ENCODE assay signal across 26 mouse cellular contexts in genomic region chr9:119160689-119161088, GRCm38 (mm10). TPM values are rescaled to one million over a fixed set of nuclear protein-coding genes. Genes with fewer than 3 reads are reported as not detected.
DNase-seq lines count a peak whose midpoint lies in the region; ATAC-seq and TF ChIP-seq lines count a peak whose summit lies in the region.
"Had no signal": no experiment of that assay in that cellular context is flagged by ENCODE, and none has a peak within 500 bp of the region (broad histone marks: within the 10 kb centered on the region; RNA-seq: fewer than 3 reads in every experiment).

No protein-coding gene starts in this region.

- no peaks in the 10 kb centered on the region for H3K9me3 ChIP-seq in kidney, postnatal 0 days (replicated peaks; ENCODE audit: low read length)
- H3K9me3 ChIP-seq in embryonic facial prominence, embryonic 10.5 days: no peaks in the 10 kb centered on the region
- H3K9me3 ChIP-seq: embryonic facial prominence, embryonic 15.5 days; heart, embryonic 15.5 days; hindbrain, embryonic 10.5 days; limb, embryonic 13.5 days; midbrain, embryonic 15.5 days had no signal

- intact Hi-C loops in left cerebral cortex, adult 2 months (cut with DNase I): no loop called here

- no peak for TF ChIP-seq CTCF in kidney, postnatal 0 days (IDR thresholded peaks at IDR 0.05; ENCODE audit: low read depth)
- no peak for TF ChIP-seq CTCF in left cerebral cortex, adult 2 months (IDR thresholded peaks at IDR 0.05)

- WGBS in kidney, postnatal 0 days: 74% methylated on average over 3 of the region's 3 CpGs
- 83% methylated on average over 3 of the region's 3 CpGs for WGBS in embryonic facial prominence, embryonic 10.5 days

- H3K36me3 ChIP-seq in kidney, postnatal 0 days (ENCODE audit: insufficient read depth, low read length): no peaks in the 10 kb centered on the region
- no peaks in the 10 kb centered on the region for H3K36me3 ChIP-seq in embryonic facial prominence, embryonic 10.5 days (replicated peaks)
- H3K36me3 ChIP-seq: embryonic facial prominence, embryonic 15.5 days; heart, embryonic 15.5 days; hindbrain, embryonic 10.5 days; limb, embryonic 13.5 days; midbrain, embryonic 15.5 days had no signal

- ATAC-seq in kidney, postnatal 0 days (replicated peaks; ENCODE audit: low FRiP score, low read depth): peak; percentile 37; the same call in 1 of the 2 replicates
- ATAC-seq: midbrain, embryonic 15.5 days had no signal

- DNase-seq in adrenal gland, postnatal 10 days: peak; percentile 62
- DNase-seq in adrenal gland, adult 18-20 months (ENCODE audit: low spot score in 2 of 2): no peak
- DNase-seq in urinary bladder, adult 18-20 months (ENCODE audit: low spot score in 2 of 2): peak; percentile 60 to 71
- DNase-seq in urinary bladder, adult 2 months (ENCODE audit: low spot score): no peak
- DNase-seq in kidney, postnatal 0 days (ENCODE audit: low spot score): no peak
- DNase-seq in urinary bladder, postnatal 36 days (ENCODE audit: low spot score in 2 of 2): peak; percentile 46 to 77
- no peak for DNase-seq in embryonic facial prominence, embryonic 10.5 days (ENCODE audit: low spot score)
- DNase-seq in left cerebral cortex, adult 2 months (ENCODE audit: extremely low spot score in 1 of 2, low spot score in 2 of 2): no peak
- DNase-seq: adrenal gland, adult 8-10 months; cerebellum, adult 9-10 months; gastrocnemius, postnatal 10 days; heart, adult 2 months; thymus, postnatal 4 days had no signal

- H3K4me2 ChIP-seq in kidney, postnatal 0 days (ENCODE audit: low read length): no peak overlapping the region
- H3K4me2 ChIP-seq: embryonic facial prominence, embryonic 15.5 days; heart, embryonic 15.5 days; limb, embryonic 13.5 days; midbrain, embryonic 15.5 days had no signal

- H3K27ac ChIP-seq in kidney, postnatal 0 days: peak overlapping the region; percentile 50
- H3K27ac ChIP-seq in embryonic facial prominence, embryonic 10.5 days (replicated peaks): no peak overlapping the region
- H3K27ac ChIP-seq in left cerebral cortex, adult 2 months: no peak overlapping the region
- H3K27ac ChIP-seq: embryonic facial prominence, embryonic 15.5 days; heart, adult 2 months; heart, embryonic 15.5 days; hindbrain, embryonic 10.5 days; limb, embryonic 13.5 days; midbrain, embryonic 15.5 days had no signal

- H3K27me3 ChIP-seq in kidney, postnatal 0 days (ENCODE audit: insufficient read depth, low read length): no peaks in the 10 kb centered on the region
- peaks cover 25% of the 10 kb centered on the region for H3K27me3 ChIP-seq in embryonic facial prominence, embryonic 10.5 days (replicated peaks; ENCODE audit: low read depth, poor library complexity, severe bottlenecking)

- no peak overlapping the region for H3K4me3 ChIP-seq in kidney, postnatal 0 days (replicated peaks; ENCODE audit: low read depth, low read length)
- H3K4me3 ChIP-seq in embryonic facial prominence, embryonic 10.5 days: no peak overlapping the region
- no peak overlapping the region for H3K4me3 ChIP-seq in left cerebral cortex, adult 2 months
- H3K4me3 ChIP-seq: embryonic facial prominence, embryonic 15.5 days; heart, adult 2 months; heart, embryonic 15.5 days; hindbrain, embryonic 10.5 days; limb, embryonic 13.5 days; midbrain, embryonic 15.5 days had no signal

- H3K9ac ChIP-seq in kidney, postnatal 0 days (ENCODE audit: low read depth, low read length): no peak overlapping the region
- H3K9ac ChIP-seq: embryonic facial prominence, embryonic 15.5 days; heart, embryonic 15.5 days; limb, embryonic 13.5 days; midbrain, embryonic 15.5 days had no signal

- H3K4me1 ChIP-seq in kidney, postnatal 0 days (replicated peaks; ENCODE audit: insufficient read depth, low read length): no peaks in the 10 kb centered on the region
- H3K4me1 ChIP-seq in embryonic facial prominence, embryonic 10.5 days: peaks cover 9% of the 10 kb centered on the region
- H3K4me1 ChIP-seq: limb, embryonic 13.5 days had no signal

RNA-seq across cellular contexts. Expression of gene Gm47289, which starts 1.7 kb away (rescaled TPM):
- total RNA-seq in adrenal gland, postnatal 10 days (2021): not detected
- not detected for total RNA-seq in adrenal gland, adult 18-20 months (2021)
- 0.03 and 0.07 TPM in 2 replicates for polyA plus RNA-seq in urinary bladder, adult 2 months (2012; rRNA removed)
- polyA plus RNA-seq in kidney, postnatal 0 days (2015; fragmentation: Nextera tagmentation; extraction: Ambion mirVana): not detected in 2 replicates
- not detected in 2 replicates for polyA plus RNA-seq in embryonic facial prominence, embryonic 10.5 days (2016; fragmentation: Nextera tagmentation; extraction: Ambion mirVana)
- total RNA-seq in left cerebral cortex, adult 2 months (2021): not detected
- total RNA-seq: adrenal gland, adult 8-10 months; gastrocnemius, postnatal 10 days; heart, adult 2 months; layer of hippocampus, postnatal 10 days; left cerebral cortex, postnatal 10 days; megakaryocyte, adult 5-6 weeks; MEL had no signal
- polyA plus RNA-seq: cortical plate, adult 2 months; embryonic facial prominence, embryonic 15.5 days; forebrain, embryonic 11.5 days; frontal cortex, adult 2 months; heart, adult 2 months; heart, embryonic 15.5 days; hindbrain, embryonic 10.5 days; limb, embryonic 13.5 days; lung, embryonic 16.5 days; midbrain, embryonic 15.5 days had no signal

RNA-seq across cellular contexts. Expression of gene Acaa1b, which starts 3.8 kb away (rescaled TPM):
- total RNA-seq in adrenal gland, postnatal 10 days (2021): 100 to 1,000 TPM in 1 of 2 experiments, 10 to 100 TPM in 1; 67.7 to 107 TPM
- total RNA-seq in adrenal gland, adult 18-20 months (2021): 10 to 100 TPM; 18.4 to 21.4 TPM
- 206 and 222 TPM in 2 replicates for polyA plus RNA-seq in urinary bladder, adult 2 months (2012; rRNA removed)
- 72.8 and 79.8 TPM in 2 replicates for polyA plus RNA-seq in kidney, postnatal 0 days (2015; fragmentation: Nextera tagmentation; extraction: Ambion mirVana)
- 1.5 and 1.6 TPM in 2 replicates for polyA plus RNA-seq in embryonic facial prominence, embryonic 10.5 days (2016; fragmentation: Nextera tagmentation; extraction: Ambion mirVana)
- 1 to 10 TPM; 1.8 TPM for total RNA-seq in left cerebral cortex, adult 2 months (2021)

RNA-seq across cellular contexts. Expression of gene Slc22a13, which starts 48.2 kb away (rescaled TPM):
- not detected for total RNA-seq in adrenal gland, postnatal 10 days (2021)
- not detected for total RNA-seq in adrenal gland, adult 18-20 months (2021)
- polyA plus RNA-seq in urinary bladder, adult 2 months (2012; rRNA removed): 0.04 and 0.07 TPM in 2 replicates
- 45.6 and 53.7 TPM in 2 replicates for polyA plus RNA-seq in kidney, postnatal 0 days (2015; fragmentation: Nextera tagmentation; extraction: Ambion mirVana)
- polyA plus RNA-seq in embryonic facial prominence, embryonic 10.5 days (2016; fragmentation: Nextera tagmentation; extraction: Ambion mirVana): not detected in 2 replicates
- under 1 TPM in 1 of 2 experiments, not detected in 1; 0.23 TPM for total RNA-seq in left cerebral cortex, adult 2 months (2021)
- total RNA-seq: adrenal gland, adult 8-10 months; gastrocnemius, postnatal 10 days; heart, adult 2 months; layer of hippocampus, postnatal 10 days; left cerebral cortex, postnatal 10 days; megakaryocyte, adult 5-6 weeks; MEL had no signal
- polyA plus RNA-seq: cortical plate, adult 2 months; embryonic facial prominence, embryonic 15.5 days; forebrain, embryonic 11.5 days; frontal cortex, adult 2 months; heart, embryonic 15.5 days; hindbrain, embryonic 10.5 days; limb, embryonic 13.5 days; lung, embryonic 16.5 days; midbrain, embryonic 15.5 days had no signal

RNA-seq across cellular contexts. Expression of gene Dlec1, which starts 58.4 kb away (rescaled TPM):
- 1 to 10 TPM in 1 of 2 experiments, under 1 TPM in 1; 0.84 to 1.6 TPM for total RNA-seq in adrenal gland, postnatal 10 days (2021)
- 1 to 10 TPM; 1.6 to 3.3 TPM for total RNA-seq in adrenal gland, adult 18-20 months (2021)
- 3.2 and 4.2 TPM in 2 replicates for polyA plus RNA-seq in urinary bladder, adult 2 months (2012; rRNA removed)
- polyA plus RNA-seq in kidney, postnatal 0 days (2015; fragmentation: Nextera tagmentation; extraction: Ambion mirVana): 6.4 and 6.6 TPM in 2 replicates
- polyA plus RNA-seq in embryonic facial prominence, embryonic 10.5 days (2016; fragmentation: Nextera tagmentation; extraction: Ambion mirVana): 1.0 and 1.5 TPM in 2 replicates
- total RNA-seq in left cerebral cortex, adult 2 months (2021): 1 to 10 TPM; 2.8 to 3.8 TPM
- total RNA-seq: megakaryocyte, adult 5-6 weeks; MEL had no signal

Comparison
In these comparisons a context has a peak if more than half of its experiments do, and no peak if none do; other contexts are left out.
1. DNase-seq: peak in adrenal gland, postnatal 10 days (single experiment), urinary bladder, adult 18-20 months (2 of 2) and urinary bladder, postnatal 36 days (2 of 2); none in adrenal gland, adult 18-20 months (0 of 2), urinary bladder, adult 2 months (single experiment), kidney, postnatal 0 days (single experiment), embryonic facial prominence, embryonic 10.5 days (single experiment) and left cerebral cortex, adult 2 months (0 of 2).
2. RNA of gene Acaa1b, which starts 3.8 kb away (total RNA-seq): 67.7 to 107 TPM in adrenal gland, postnatal 10 days and 18.4 to 21.4 TPM in adrenal gland, adult 18-20 months; 1.8 TPM in left cerebral cortex, adult 2 months; every median in the first group is over 4 times any median in the second.